Mouse (Mus musculus) retina, postnatal 1 day (tissue): ENCODE results near the gene Gcsam.

ENCODE experiments used
- DNase-seq: peaks from one replicate; pipeline ENCODE4 v3.0.0-alpha.2; 2012

Gcsam gene

DNA sequence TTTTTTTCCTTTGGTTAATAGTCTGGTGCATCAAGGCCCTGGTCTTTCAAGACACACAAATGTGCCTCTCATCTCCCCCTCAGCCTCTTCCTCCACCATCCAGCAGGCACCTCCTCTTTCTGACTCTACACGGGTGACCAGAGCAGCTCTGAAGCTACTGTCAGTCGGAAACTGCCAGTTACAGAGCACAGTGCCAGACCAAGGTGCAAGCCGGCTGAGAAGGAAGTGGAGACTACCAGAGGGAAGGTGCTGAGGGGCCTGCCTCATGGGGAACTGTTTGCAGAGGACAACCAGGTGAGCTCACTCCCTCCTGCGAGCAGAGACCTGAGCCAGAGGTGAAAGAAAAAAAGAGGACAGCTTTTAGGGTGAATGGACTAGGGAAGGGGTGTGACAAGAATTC, at the start of gene Gcsam:
Gene Gcsam (plus strand): TSS at position 114 of the 400 bp plus-strand sequence.
- no peak for DNase-seq

DNA sequence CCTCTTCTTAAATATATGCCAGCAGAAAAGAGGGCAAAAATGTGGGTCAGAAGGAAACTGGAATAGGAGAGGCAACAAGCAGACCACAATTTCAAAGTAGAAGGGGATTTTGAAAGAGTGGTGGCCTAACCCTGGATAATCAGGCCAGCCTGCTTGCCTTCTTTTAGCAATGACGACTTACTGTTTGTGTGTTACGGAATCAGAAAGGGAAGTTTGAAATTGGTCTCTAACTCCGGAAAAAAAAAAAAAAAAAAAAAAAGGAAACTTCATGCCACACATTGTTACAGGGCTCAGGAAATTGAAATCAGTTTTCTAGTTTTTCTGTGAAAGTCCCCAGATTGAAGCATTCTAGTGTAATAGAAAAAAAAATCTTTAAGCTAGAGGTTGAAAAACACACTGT, 48.4 kb upstream of the Gcsam start:
- no peak for DNase-seq

DNA sequence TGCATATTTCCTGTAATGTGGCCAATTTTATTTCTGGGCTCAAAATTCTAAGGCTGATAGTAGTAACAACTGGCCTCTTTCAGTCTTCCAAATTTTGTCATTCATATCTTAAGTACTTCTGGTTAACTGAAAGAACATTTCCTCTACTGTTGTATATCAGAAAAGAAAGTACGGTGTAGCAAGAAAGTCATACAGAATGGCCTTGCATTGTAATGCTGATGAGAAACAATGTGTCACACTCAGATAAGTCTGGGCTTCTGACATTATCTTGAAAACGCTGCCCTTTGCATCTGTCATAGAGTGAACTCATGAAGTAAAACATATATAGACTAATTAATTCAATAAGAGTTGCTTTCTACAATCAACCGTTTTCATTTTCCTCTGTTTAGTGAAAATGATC, 37.9 kb upstream of the Gcsam start:
- no peak for DNase-seq

DNA sequence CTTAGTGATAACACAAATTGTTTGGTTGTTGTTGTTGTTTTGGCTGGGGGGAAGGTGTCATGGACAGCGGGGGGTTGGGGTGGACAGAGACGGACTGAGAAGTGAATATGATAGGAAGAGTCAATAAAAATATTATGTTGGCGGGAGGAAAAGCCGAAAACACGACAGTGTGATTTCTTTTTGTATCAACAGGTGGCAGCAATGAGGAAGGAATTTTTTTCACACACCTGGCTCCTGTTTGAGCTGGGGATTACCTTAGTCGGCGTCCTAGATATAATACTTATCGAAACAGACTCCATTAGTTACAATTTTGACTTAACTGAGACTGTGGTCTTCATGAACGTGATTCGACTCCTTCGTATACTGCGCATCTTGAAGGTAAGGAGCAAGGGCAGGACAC, 30.3 kb upstream of the Gcsam start:
- no peak for DNase-seq

DNA sequence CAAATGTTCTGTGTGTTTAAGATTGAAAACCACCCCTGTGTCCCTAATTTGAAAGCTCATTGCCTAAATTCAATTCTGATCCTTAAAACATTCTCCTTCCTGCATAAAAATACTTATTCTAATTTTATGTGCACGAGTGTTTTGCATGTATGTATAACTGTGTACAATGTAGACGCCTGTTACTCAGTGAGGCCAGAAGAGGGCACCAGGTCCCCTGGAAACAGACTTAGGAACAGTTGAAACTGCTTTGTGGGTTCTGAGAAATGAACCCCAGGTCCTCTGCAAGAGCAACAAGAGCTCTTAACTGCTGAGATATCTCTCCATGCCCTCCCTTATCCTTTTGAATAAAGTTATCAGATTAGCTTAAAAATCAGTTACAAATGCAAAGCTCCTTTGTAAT, 27.7 kb upstream of the Gcsam start:
- DNase-seq = peak; percentile 23

DNA sequence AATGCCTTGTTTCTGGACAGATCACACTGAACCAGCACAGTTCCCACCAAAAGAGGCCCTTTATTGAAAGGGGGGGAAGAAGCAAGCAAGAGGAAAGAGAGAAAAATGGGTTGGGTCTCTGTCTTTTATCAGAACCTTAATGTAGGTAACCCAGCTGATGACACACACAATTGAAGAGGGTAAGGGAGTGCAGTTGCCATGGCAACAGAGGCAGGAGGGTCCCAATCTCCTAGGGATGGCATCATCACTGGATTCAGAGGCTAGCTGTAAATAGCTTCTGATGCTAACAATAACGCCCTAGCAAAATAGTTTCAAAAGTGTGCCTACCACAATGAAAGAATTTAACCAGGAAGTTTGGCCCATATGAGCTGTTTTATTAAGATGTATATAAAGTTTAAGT, 16.5 kb upstream of the Gcsam start:
- no peak for DNase-seq

DNA sequence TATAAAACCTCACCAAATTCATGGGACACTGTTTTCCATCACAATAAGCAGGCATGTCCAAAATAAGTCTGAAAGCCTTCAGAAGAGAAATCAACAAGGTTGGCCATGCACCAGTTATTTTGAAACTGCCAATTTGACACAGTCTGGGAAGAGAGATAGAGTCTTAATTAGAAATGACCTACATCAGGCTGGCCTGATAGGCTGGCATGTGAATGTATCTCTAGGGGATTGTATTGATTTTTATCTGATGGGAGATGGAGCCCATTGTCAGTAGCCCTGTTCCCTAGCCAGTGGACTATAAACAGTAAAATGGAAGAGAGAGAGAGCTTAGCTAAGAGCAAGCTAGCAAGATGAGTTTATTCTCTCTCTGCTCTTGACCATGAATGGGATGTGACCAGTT, 14.7 kb upstream of the Gcsam start:
- peak; percentile 15 for DNase-seq

DNA sequence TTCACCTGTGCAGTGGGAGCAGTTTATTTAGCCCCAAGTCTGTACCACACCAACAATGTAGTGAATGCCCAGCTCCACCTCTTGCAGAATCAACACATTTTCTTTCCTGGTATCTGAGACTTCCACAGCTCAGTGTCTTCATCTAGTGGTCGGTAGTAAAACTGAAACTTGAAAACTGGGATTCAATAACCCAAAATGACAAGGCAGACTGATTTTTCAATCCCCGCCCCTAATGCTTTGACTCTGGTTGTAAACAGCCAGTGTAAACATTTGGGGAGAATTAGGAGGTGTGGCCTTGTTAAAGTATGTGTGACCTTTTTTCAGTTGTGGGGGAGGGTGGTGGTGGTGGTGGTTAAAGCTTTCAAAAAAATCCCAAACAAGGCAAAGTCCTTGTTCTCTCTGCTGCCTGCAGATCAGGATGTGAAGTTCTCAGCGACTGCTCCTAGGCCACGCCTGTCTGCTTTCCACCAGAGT, 1.7 kb upstream of the Gcsam start:
- peak; percentile 23 for DNase-seq

DNA sequence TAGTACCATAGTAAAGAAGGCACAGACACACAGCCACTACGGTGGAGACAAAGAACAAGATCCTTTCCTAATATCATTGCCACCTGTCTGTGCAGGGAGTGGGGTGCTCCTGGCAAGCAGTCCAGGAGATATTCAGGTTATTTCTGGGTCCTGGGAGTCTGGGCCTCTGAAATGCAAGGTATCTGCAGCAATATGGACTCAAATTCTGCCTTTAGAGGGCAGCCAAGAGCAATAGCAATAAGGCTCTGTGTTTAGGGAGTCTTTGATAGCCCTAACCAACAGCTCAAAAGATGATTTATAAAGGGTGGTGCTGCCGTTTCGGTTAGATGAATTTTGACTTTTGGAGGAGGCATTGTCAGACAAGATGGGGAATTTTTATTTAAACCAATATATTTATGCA, 880 bp upstream of the Gcsam start:
- DNase-seq = peak; percentile 34

DNA sequence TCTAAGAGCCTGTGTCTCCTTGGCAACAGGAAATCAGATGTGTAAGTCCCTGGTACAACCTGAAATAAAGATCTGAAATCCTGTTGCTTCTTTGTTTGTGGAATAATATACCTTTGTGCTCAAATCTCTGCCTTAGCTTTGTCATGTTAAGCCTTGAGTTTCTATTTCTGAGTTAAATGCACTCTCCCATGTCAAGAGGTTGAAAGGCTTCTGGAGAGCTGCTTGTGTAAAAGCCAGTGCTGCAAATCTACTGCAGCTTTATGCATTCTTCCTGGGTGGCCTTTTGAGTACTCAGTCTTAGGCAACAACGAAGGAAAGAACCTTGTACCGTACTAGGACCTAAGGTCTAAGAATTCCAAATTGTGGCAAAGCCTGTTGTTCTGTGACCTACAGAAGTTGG, 3.1 kb downstream of the Gcsam start:
- no peak for DNase-seq

DNA sequence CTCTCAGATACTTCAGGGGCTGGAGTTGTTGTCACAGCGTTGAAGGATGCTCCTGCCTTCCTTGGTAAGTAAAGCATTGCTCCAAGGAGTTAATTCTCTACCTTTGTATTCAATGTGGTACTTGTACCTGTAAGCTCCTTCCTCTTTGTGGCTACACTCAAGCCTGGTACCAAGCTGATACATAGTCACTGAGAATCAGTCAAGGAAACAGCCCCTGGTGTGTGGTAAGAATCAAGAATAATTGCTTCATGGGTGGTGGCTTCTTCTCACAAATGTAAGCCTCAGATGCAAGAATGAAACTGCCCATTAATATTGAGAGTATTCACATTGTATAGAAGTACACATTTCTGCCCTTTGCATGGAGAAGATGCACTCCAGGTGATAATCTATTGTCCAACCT, 5.8 kb downstream of the Gcsam start:
- DNase-seq = no peak

DNA sequence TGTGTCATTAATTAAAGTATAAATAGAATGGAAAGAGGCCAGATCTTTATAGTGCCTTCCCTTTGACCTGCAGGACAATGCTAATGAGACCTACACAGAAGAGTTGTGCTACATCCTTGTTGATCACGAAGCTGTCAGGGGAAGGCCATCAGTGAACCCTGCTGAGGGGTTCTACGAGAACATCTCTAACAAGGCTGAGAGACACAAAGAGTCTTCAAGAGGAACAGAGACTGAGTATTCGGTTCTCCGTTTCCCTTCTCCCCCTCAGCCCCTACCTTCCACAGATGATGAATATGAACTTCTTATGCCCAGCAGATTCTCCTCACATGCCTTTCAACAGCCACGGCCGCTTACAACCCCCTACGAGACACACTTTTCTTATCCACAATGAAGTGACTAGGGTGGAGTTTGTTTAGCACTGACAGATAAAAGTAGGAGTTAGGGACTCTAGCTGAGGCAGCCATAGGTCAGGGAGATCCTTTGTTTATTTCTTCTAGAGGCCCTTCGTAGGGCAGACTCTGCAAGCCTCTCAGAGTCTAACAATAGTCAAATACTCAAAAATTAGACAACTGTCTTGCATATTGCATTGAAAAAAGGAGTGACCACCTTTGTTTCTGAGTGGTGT, 9.7 kb downstream of the Gcsam start:
- DNase-seq = no peak

DNA sequence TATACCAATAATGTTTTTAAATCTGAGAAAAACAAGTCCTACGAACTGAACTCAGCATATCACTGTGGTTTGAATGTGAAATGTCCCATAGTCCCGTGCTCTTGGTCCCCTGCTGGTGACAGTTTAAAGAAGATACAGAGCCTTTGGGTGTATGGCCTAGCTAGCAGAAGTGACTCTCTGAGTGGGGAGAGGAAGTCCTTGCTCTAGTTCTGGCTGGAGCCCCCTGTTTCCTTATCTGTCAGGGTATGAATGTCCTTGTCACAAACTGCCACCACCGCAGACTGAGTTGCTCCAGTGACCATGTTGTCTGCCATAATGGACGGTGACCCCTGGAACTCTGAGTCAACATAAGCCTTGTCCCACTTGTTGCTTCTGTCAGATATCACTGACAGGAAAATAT, 13.1 kb downstream of the Gcsam start:
- DNase-seq = no peak

DNA sequence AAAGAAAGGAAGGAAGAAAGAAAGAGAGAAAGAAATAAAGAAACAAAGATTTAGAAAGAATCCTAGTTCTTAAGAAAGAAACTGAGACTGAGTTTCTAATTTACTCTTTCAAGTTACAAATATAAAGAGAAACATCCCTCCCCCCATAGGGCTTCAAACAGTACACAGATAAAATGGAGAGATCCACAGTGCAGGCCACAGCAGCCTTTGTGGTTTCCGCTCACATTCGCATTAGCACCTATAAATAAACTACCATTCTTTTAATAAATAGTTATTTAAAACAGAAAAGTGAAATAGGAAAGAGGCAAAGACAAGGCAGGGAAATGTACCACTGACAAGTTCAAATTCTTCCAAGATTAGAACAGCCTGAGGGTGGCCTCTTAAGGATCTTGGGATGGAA, 14.6 kb downstream of the Gcsam start:
- no peak for DNase-seq

DNA sequence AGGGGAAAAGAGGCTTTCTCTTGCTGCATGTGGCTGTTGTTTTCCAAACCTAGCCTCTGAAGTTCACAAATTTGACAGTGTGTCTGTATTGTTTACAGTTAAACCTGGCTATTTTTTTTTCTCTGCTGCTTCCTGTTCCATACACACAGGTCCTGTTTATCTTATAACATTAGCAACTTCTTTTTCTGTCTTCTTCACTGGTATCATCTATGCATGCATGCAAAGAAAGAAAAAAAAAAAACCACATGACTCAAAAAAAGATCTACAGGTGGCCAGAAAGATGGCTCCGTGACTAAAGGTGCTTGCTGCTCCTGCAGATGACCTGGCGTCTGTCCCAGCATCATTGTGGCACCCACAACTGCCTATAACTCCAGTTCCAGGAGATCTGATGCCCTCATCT, 15.2 kb downstream of the Gcsam start:
- DNase-seq = no peak

DNA sequence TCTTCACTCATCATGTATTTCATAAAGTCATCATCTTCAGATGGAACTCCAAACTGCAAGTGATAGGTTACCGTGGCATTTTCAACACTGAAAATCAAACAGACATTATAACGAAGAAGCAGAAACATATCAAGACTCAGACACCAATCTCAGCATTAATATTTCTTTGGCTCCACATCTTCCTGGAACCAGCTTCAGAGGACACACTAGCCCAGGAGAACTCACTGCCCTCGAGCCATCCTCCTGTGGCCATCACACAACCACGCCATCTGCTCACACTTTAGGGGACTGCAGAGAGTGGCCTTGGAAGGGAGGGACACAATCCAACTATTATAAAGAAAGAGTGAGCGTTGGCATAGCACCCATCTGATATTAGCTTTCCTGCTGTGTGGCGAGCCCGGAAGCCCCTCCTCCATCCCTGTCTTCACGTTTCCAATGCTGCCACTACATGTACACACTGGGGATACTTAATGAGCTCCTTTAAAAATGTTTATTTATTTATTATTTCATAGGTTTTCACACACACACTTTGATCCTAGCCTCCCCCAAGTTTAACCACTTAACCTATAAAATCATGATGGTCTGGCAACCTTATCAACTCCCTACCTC, 19.4 kb downstream of the Gcsam start:
- no peak for DNase-seq

DNA sequence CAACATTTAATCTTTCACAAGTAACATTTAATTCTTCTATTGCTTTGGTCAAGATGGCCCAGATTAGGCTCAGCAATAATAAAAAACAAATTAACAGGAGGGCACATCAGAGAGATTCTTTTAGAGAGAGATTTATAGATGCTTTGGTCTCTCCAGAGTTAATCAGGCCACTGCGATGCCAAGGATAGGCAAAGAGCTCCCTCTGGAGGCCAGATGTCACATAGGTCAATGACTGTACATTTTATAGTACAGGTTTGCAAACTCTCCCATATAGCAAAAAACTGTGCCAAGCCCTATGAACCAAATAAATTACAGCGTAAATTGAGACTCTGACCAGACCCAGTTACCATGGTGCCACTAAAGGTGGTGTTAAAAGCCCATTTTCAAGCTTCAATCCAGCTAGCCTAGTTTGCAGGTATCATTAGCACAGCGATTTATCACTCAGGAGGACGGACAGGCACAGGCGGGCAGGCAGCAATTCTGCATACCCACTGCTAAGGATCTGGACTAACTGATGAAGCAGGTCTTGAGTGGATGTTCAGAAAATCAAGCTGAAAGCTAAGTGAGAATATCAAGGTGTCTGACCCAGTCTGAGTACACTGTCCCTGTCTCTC, 20.3 kb downstream of the Gcsam start:
- DNase-seq = peak; percentile 75

DNA sequence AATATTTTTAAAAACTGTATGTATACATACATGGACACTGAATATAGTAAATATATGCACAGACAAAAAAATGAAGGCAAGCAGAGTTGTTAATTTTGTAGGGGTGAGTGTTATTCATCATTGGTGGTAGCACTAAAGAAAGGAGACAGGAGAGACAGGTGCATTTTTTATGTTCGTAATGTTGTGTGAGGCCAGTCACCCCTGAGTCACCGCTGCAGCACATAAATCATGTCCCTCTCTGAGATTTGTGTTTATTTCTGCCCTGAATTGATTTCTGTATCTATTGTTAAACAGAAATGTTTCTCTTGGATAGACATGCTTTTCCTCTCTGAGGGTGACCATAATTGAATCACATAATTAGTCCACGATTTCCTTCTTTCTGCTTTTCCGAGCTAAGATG, 22.2 kb downstream of the Gcsam start:
- no peak for DNase-seq

DNA sequence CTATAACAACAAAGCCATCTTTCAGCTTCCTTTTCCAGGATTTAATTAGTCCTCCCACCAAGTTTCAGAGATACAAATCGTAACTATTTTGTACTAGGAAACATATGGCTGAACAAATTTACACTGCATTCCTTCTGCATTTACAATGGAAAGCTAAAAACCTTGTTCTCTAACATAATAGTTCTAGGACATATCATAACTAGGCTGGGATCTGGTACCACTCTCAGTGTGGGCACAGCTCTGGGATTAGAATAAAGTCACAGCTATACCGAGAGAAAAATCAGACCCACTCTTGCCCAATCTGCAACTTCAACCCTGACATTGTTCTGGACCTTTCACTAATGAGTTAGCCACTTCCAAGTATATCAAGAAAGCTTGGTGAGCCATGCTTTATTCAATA, 25.6 kb downstream of the Gcsam start:
- DNase-seq = no peak

DNA sequence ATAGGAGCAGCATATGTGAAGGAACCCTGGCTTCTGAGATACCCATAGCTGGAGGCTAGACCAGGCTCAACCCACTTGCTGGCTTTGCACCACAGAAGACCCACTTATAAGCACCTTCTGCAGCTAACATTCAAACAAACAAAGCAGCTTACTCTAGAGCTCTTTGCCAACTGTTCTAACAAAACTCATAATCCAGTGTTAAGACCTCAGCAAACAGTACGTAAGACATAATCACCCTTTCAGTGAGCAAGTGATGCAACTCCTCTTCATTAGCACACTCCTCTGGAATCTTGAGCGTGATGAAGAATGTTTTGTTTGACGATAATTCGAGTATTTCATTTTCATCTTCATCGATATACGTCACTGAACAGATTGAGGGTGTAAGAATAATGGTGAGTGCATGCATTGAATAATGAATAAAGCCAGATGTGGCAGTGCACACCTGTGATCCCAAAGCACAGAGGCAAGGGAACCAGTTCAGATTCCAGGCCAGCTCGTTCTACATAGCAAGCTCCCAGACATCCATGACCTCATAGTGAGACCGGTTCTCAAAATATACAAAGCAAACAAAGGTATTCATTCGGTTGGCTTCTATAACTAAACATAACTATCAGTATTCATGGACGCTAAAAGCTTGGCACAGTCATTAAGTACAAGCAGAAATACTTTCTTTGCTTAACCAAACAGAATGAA, 30.0 kb downstream of the Gcsam start:
- no peak for DNase-seq

DNA sequence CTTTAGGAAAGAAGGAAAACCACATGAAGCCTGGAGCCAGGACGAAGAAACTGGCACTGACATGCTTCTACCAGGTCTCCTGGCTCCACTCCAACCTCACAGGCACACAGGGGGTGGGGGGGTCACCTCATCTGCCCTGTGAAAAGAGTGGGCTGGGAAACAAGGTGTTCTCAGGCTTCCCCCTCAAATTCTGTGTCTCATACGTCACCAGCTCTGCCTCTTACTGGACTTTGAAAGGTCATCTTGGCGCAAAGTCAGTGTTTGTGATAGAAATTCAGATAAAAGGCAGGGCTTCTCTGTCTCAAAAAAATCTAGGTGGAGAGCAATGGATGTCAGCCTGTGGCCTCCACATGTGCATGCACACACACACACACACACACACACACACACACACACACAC, 31.1 kb downstream of the Gcsam start:
- DNase-seq = no peak

DNA sequence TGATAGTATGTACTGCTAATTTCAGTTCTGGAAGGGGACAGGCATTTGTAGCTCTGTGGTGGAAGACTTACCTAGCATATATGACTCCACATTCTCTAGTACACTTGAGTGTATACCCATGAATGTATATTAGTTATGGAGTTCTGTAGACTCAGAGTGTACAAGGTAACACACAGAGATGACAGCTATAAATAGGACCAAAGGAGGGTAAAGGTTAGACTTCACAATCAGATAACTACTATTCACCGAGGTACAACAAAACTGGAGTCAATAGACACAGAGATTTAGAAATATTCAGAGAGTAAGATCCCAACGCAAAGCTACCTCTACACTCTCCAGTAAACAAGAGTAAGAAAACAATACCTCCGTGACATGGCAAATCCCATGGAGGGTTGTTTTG, 33.8 kb downstream of the Gcsam start:
- no peak for DNase-seq

DNA sequence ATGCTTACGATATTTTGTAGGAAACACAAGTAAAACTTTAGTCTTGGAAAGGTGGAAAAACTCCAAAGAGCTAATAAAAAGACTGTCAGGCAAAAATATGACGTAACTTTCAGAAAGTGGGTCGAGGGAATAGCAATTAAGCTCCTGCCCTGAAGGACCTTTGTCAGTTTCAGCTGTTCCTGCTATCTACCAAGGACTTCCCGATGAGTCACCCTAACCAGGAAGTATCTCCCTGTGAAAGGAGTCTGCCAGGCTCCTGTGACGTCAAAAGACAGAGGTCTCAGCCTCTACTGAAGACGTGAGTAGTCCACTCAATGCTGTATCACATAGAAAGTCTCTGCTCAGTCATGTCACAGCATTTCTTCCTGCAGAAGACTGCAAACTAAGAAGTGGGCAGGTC, 34.2 kb downstream of the Gcsam start:
- DNase-seq = no peak

DNA sequence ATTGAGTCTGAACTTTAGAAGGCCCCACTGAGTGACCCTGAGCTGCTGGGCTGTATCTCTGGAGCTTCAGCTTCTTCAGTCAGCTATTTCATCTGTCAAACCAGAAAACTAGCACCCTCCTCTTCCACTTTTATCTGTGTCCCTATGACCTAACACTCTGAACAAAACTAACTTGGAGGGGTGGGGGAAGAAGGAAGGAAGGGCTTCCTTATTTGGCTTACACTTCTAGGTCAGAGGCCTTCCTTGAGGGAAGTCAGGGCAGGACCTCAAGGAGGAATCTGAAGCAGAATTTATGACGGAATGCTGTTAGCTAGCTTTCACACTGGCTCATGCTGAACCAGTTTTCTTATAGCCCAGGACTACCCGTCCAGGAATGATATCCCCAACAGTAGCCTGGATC, 41.3 kb downstream of the Gcsam start:
- DNase-seq = no peak
